Mouse (Mus musculus): ENCODE measurements around the gene Mrpl54.

Mrpl54 gene

DNA sequence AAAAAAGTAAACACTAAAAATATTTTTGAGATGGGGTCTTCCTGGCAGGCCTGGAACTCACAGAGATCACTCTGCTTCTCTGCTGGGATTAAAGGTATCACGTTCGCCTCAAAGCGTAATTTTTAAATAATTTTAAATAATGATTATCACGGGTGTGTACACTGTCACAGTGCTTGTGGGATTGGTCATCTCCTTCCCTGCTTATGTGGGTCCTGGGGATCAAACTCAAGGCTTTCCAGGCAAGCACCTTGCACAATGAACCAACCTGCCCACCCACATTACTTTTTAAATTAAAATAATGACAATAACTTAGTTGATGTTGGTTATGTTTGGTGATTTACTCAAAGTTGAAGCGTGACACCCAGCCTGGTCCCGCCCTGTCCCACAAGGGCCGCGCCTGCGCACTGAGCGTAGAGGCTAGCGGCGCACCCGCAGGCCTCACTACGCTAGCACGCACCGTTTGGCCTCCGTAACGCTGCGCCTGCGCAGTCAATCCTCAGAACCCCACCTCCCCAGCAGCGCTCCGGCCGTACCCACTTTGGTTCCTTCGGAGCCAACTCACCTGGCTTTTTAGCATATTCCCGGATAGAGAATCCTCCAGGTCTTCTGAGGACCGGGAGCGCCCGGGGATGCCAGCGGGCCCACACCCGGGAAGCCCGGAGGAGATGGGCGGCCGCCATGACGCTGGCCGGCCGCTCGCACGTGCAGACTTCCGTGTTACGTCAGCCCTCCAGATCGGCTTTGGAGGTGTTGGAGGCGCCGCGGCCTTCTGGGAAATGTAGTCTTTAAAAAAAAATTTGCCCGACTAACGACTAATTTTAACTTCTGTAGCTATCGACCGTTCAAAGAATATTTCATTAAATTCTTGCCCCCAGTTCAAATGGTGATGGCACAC is at the start of gene Mrpl54, which contains the start of gene Apba3:
Mrpl54 (minus strand) TSS at position 724 of the 895 bp plus-strand sequence.
Apba3 (plus strand) TSS at position 750 of the 895 bp plus-strand sequence.
- peak; percentile 92 to 95 for DNase-seq (ENCODE audit: low spot score in 2 of 2)

DNA sequence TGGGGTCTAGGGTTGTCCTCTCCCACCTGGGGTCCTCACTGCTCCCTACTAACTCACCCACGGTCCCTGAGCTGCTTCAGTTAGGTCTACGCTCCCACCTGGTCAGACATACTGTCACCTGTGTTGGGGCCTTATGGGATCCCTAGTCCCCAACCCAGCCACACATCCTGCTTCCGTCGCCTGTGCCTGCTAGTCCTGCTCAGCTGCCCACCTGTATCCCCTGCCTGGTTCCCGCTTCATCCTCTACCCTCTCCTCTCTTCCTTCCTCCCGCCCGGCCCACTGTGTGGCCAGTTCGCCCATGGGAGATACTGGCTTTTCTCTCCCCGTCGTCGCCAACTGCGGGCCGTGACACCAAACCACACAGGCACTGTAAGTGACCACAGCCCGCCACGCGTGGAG is 48.9 kb upstream of the Mrpl54 start:
- DNase-seq (ENCODE audit: low spot score in 2 of 2), result no peak

DNA sequence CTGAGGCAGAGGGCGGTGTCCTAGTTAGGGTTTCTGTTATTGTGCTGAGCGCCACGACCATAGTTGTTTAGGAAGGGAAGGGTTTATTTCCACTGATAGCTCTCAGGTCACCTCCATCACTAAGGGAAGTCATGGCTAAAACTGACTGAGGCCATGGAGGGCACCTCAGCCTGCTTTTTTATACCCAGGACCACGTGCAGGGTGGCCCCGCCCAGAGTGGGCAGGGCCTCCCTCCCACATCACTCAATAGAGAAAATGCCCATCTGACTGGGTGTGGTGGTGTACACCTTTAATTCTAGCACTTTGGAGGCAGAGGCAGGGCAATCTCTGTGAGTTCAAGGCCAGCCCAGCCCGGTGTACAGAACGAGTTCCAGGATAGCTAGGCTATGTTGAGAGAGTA is 47.5 kb upstream of the Mrpl54 start:
- no peak for DNase-seq (ENCODE audit: low spot score in 2 of 2)

DNA sequence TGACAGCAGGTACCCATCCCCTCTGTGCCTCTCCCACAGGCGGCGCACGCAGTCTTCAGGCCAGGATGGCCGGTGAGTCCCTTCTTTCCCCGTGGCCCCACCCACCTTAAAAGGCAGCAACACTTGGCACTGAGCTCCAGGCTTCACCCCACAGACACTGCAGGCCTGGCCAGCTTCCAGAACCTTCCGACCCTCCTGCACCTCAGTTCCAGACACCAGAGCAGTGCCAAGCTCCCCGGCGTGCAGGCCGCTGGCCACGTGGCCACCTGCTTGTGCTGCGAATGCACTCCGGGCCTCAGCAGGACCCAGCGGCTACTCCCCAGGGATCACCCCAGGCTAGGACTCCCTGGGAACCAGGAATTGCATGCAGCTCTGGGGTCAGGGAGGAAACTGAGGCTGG is 46.8 kb upstream of the Mrpl54 start:
- no peak for DNase-seq (ENCODE audit: low spot score in 2 of 2)

DNA sequence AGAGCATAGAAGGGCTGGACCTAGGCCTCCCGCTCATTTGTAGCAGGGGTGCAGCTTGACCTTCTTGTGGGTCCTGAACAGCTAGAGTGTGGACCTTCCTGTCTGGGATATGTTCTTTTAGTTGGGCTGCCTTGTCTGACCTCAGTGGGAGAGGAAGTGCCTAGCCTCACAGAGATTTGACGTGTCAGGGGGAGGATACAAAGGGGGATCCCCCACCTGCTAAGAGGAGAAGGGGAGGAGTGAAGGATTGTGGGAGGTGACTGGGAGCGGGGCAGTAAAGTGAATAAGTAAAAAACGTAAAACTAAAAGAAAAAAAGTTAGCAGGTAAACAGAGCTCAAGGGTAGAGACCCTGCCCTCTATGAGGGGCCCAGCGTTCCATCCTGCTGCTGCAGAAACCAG is 42.8 kb upstream of the Mrpl54 start:
- no peak for DNase-seq (ENCODE audit: low spot score in 2 of 2)

DNA sequence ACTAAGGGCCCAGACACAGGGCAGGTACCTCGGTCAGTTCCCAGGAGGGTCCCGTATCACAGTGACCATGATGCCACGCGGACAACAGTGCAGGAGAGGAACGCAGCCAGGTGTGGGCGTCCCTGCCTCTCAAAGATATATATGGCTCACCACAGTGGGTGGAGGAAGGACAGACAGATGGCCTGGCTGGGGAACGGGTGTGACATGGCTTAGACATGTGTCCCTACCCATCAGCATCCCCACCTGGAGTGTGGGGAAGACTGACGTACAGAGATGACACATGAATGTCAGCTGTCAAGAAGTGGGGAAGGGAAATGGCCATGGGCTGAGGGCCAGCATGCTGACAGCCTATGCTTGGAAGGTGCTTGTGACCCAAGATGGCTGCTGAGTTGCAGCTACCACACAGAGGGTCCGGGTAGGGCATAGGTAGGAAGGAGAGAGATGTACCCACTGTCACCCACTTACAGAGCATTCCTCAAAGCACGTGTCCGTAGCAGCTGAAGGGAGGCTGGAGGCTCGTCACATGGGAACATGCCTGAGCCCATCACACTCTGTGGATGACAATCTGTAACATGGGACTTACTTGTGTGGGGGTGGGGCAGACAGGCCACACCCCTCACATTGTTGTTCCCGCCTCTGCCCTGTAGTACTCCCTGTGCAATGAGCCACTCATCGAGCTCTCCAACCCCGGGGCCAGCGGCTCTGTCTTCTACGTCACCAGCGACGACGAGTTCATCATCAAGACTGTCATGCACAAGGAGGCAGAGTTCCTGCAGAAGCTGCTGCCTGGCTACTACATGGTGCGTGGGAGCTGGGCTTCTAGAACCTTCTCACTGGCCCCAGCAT is 40.3 kb upstream of the Mrpl54 start:
- DNase-seq (ENCODE audit: low spot score in 2 of 2), result no peak

DNA sequence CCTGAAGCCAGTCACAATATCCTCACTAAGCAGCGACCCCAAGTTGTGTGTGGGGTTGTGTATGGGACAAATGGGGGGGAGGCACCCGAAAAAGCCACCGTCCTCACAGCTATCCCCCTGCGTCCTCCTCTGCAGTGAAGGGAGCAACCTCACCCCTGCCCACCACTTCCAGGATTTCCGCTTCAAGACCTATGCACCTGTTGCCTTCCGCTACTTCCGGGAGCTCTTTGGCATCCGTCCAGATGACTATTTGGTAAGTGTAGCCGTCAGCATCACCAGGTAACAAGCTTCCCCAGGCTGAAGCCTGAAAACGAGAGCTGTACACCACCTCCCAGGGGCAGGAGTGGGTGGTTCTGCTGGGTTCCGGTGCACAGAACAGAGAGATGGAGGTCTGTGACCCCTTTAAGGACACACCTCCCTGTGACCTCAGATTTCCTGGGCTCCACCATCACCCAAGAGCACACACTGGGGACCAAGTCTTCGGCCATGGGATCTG is 39.5 kb upstream of the Mrpl54 start:
- no peak for DNase-seq (ENCODE audit: low spot score in 2 of 2)

DNA sequence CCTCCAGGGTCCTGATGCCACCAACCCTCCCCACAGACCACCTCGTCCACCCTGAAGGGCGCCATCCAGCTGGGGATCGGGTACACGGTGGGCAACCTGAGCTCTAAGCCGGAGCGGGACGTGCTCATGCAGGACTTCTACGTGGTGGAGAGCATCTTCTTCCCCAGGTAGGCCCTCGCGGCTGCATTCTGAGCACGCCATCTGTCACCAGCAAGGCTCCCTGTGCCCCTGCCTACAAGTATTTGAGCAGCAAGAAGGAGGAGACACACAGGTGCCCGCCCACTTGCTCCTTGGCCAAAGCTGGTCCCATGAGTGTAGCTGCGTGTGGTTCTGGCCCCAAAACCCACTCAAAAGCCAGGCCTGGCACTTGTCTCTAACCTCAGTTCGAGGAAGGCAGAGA is 38.9 kb upstream of the Mrpl54 start:
- DNase-seq (ENCODE audit: low spot score in 2 of 2), result no peak

DNA sequence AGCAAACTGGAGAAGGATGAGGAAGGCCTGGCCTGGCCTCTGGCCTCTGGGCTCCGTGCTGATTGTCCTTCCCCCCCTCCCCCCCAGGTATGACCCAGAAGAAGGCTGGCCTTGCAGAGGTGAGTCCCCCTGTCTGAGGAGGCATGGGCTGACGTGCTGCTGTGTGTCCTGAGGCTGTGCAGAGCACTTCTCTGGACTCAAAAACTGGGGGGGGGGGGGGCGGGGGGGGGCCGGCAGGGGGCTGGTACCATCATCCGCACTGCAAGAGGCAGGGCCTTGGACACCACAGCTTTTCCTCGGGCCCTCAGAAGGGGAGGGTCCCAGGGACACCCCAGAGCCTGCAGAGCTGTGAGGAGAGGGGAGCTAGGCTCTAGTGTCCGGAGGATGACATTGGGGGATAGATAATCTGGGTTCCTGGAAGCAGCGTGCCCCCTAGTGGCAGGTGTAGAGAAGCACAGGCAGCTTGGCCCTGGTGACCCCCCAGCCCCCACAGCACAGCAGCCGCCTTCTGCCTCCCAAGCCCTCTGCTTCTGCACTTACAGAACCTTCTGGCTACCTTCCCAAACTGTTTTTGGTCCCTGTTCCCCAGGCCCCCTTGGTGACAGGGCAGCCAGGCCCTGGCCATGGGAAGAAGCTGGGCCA is 38.0 kb upstream of the Mrpl54 start:
- DNase-seq (ENCODE audit: low spot score in 2 of 2), result peak in 1 of 2 experiments; percentile 69

DNA sequence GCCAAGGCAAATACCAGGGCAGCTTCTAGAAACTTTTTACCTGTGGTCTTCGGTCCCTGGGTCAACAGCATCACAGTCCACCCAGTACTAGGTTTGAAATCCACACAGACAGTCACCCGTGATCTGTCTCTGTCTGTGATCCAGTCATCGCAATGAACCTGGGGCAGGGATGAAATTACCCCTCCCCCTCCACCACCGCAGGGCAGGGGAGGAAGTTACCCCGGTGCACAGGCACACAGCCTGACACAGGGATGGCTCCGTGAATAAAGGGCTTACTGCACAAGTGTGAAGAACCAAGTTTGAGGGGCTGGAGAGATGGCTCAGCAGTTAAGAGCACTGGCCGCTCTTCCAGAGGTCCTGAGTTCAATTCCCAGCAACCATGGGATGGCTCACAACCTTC is 37.0 kb upstream of the Mrpl54 start:
- no peak for DNase-seq (ENCODE audit: low spot score in 2 of 2)

DNA sequence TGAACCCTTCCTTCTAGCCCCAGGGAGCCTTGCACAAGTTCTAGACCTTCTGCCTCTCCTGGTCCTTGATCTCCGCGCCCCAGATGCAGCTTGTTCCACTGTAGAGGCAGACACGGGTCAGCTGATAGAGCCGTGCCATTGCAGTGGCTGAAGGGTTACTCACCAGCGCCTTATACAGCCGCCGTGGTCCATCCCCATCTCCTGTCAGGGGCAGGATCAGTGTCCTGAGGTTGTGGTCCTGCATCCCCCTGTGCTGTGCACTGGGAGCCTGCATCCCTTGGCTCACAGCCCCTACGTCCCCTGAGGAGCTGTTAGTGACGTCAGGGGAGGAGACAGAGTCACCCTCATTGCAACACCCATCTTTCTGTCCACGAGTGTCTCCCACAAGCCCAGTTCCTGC is 36.5 kb upstream of the Mrpl54 start:
- DNase-seq (ENCODE audit: low spot score in 2 of 2), result no peak

DNA sequence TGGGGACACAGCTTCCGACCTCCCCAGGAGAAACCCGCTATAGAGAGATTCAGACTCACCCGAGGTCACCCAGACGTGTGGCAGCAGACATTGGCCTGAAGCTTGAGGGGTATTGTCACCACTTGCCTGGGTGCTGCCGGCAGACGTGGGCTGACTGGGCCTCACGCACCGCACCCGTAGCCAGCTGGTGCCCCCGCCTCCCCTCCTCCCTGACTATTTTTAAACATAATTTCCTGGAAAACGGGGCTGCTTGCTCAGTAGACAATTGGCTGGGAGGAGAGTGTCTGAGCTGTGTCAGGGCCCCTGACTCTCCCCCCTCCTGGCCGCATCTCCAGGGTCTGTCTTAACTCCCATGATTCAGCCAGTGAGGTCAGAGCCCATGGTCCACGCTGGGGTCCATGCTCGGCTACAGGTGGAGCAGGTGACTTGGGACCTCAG is 36.1 kb upstream of the Mrpl54 start:
- no peak for DNase-seq (ENCODE audit: low spot score in 2 of 2)

DNA sequence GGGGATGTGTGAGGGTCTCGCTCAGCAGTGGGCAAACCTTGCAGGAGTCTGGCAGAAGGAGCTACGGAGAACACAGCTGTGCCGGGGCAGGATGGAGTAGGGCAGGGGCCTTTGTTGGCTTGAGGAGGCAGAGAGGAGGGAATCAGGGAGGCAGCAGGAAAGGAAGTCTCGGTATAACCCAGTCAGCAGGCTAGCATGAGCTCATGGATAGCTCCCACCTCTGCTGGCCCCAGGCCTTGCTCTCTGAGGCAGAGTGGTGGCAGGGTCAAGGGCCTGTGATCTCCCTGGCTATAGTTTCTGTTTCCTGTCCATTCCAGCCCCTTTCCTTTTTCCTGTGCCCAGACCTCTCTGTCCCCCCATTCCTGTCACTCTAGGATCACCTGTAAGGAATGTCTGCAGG is 35.6 kb upstream of the Mrpl54 start:
- no peak for DNase-seq (ENCODE audit: low spot score in 2 of 2)

DNA sequence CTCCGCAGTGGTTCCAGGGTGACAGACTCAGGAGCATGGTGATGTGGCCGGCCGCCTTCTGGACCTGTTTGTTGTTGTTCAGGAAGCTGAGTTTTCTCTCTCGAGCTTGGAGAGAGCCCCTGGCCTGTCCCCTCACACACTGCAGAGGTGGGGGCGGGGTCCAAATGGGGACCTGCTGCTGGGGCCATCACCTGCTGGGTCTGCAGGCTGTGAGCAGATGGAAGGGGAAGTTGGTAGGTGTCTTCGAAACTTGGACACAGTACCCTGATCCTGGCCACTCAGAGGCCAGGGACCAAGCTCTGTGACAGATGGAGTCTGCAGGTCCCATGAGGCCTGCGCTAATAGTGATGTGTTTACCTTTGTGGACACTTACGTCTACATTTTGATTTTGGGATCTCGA is 34.6 kb upstream of the Mrpl54 start:
- no peak for DNase-seq (ENCODE audit: low spot score in 2 of 2)

DNA sequence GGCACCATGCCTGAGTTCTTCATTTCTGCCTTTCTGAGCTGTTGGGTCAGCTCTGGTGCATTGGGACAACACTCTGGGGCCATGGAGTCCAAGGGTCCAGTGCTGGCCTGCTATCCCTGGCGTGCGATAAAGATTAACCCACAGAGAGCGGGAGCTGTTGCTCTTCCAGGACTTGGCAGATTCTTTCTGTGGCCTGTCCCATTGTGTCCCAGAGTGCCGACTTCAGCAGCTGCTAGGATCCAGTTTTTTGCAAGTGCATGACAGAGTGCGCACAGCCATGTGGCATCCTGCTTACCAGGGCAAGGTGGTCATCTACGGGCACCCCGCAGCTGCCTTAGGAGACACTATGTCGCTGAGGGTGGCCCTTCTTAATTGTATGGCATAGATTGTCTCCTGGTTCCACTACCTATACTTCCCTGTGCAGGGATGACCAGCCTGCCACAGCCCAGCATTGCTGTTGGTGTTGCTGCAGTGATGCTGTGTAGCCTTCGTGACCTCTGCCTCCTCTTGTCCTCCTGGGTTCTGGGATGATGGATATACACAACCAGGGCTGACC is 33.7 kb upstream of the Mrpl54 start:
- DNase-seq (ENCODE audit: low spot score in 2 of 2), result no peak

DNA sequence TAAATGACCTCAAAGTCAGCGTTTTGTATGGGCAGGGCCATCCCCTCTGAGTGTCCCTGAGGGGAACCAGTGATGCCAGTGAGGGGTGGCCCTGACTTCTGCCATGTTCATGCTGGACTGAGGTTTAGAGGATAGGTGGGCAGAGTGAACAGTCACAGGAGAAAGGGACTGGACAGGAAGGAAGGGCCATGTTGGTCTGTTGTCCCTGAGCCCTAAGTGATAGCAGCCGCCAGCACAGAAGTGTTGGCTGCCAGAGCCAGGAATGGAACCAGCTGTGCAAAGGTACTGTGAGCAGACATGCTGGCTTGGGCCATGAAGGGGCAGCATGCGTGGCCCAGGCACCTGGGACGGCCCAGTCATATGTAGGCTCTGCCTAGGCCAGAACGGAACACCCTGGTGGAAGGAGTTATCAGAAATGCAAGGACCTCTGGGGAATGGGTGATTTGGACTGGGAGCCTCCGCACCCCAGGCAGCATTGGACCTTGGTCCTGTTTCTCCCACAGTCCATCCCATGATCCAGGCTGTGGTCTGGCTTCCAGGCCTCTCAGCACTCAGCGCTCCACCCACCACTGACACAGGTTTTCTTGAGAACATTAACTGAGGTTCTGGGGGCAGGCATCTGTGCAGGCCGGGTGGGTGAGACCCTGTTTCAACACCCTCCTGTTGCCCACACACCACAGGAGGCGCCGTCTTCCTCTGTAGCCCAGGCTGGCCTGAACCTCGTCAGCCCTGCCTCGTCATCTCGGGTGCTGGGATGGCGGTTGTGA is 33.0 kb upstream of the Mrpl54 start:
- no peak for DNase-seq (ENCODE audit: low spot score in 2 of 2)

DNA sequence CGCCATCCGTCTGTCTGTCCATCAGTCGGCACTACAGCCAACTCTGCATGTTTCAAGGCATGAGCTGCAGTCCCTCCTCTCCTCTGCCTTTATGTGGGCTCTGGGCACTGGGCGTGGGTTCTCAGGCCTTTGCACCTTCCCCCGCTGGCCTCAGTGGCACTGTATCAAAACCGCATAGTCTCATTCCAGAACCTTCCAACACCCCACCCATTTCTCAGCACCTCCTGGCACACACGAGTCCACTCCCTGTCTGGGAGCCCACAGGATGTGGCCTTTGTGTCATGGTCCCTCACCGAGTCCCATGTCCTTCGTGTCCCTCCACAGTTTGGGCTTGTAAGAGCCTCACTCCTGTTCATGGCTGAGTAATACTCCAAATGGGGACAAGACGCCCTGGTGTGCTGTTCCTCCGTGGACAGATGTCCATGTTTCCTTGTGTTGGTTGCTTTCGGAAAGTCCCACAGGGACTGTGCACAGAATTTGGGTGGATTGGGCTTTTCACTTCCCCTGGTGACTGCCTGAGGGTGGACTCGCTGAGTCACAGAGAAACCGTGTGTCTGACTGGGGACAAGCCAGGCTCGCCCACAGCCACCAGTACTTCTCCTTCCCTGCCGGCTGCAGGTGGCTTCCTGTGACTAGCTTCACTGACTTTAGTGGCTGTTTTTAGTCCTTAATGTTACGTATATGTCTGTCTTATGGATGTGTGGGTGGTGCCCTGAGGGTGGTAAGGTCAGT is 31.8 kb upstream of the Mrpl54 start:
- DNase-seq (ENCODE audit: low spot score in 2 of 2), result no peak

DNA sequence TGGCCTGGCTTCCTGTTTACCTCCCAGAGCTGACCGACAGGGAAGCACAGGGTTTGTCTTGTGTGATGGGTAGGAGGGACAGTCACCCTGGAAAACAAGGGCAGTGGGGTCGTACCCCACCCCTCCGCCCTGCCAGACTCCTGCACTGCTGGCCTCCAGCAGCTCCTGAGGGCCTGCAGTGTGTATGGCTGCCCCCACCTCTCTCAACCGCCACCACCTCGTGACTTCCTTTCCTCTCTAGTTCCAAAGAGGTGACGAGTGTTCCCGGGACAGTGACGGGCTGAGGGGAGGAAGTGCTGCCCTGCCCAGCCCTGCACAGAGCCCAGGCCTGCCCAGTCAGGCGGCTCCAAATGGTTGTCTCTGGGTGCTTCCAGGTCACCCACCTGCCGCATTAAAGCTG is 31.1 kb upstream of the Mrpl54 start:
- DNase-seq (ENCODE audit: low spot score in 2 of 2), result no peak

DNA sequence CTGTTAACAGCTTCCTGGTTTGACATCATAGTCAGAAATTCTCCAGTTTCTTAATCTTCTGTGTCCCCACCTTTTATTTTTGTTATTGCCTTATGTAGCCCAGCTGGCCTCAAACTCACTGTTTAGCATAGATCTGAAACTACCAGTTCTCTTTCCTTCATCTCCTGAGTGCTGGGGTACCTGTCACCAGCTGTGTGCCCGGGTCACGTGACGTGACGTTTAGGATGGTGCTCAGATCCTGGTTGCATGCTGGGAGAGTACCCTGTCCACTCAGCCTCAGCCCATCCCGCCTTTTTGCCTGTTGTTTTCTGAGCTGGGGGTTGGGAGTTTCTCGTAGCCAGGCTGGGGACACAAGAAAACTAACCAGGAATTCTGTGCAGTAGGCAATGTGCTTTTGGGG is 30.5 kb upstream of the Mrpl54 start:
- DNase-seq (ENCODE audit: low spot score in 2 of 2), result no peak

DNA sequence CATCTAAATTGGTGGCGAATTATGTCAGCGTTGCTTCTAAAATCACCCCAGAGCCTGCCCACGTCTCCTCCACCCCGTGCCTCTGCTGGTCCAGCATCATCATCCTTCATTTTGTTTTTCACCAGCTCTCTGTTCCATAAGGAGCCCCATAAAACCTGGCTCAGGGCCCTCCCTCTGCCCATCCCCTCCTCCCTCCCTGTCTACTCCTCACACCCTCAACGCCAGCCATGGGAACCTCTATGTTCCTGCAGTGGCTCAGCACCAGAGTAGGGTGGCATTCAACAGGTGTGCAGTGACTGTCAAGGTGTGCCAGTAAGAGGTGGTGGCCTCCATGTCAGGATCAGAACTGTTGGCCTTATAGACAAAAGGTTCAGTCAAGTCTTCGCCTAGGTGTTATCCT is 28.5 kb upstream of the Mrpl54 start:
- DNase-seq (ENCODE audit: low spot score in 2 of 2), result no peak
